Mouse (Mus musculus) intestine, postnatal 0 days (tissue): ENCODE data around the gene Entr1. TPM values are rescaled to one million over a fixed set of nuclear protein-coding genes. Genes with fewer than 3 reads are reported as not detected.
"Not testable (repeated sequence)": the region's sequence is repeated elsewhere in the genome, so short reads cannot be mapped to it uniquely, and the experiment has no call there.

Source experiments
- ATAC-seq: fragments of 200-750 bp; cut with Nextera tagmentation; 2 replicates; pipeline ENCODE4 v1.8.0; 2017; ENCODE audit warnings: mild to moderate bottlenecking, moderate TSS enrichment, moderate library complexity
- H3K27ac ChIP-seq: fragments of 300-500 bp; sonication (generic); 2 replicates; pipeline ENCODE4 v1.5.1; 2014; ENCODE audit warnings: mild to moderate bottlenecking, low read depth, low read length, moderate library complexity
- H3K27me3 ChIP-seq: fragments of 300-500 bp; sonication (generic); replicated peaks from 2 replicates; pipeline ENCODE4 v1.6.1; 2014; ENCODE audit warnings: low read length, mixed read lengths; ENCODE audit not compliant: control insufficient read depth, insufficient read depth
- H3K36me3 ChIP-seq: fragments of 300-500 bp; sonication (generic); 2 replicates; pipeline ENCODE4 v1.6.1; 2014; ENCODE audit warnings: mild to moderate bottlenecking, moderate library complexity; ENCODE audit not compliant: control insufficient read depth, insufficient read depth
- H3K4me1 ChIP-seq: fragments of 300-500 bp; sonication (generic); replicated peaks from 2 replicates; pipeline ENCODE4 v1.6.1; 2014; ENCODE audit warnings: antibody characterized with exemption, low read length, mixed read lengths; ENCODE audit not compliant: control insufficient read depth, insufficient read depth
- H3K4me2 ChIP-seq: fragments of 300-500 bp; sonication (generic); replicated peaks from 2 replicates; pipeline ENCODE4 v1.6.1; 2014; ENCODE audit warnings: low read depth, mild to moderate bottlenecking, moderate library complexity
- H3K4me3 ChIP-seq: fragments of 300-500 bp; sonication (generic); 2 replicates; pipeline ENCODE4 v1.5.1; 2014; ENCODE audit warnings: low read depth, low read length
- H3K9ac ChIP-seq: fragments of 300-500 bp; sonication (generic); 2 replicates; pipeline ENCODE4 v1.6.1; 2014; ENCODE audit warnings: mild to moderate bottlenecking, low read depth, low read length
- H3K9me3 ChIP-seq: fragments of 300-500 bp; sonication (generic); 2 replicates; pipeline ENCODE4 v1.6.1; 2016; ENCODE audit warnings: mixed run types; ENCODE audit not compliant: control insufficient read depth
- CTCF ChIP-seq: sonication (generic); IDR thresholded peaks from 2 replicates; pipeline ENCODE4 v1.5.1; 2016; ENCODE audit warnings: low read depth, mild to moderate bottlenecking, control low read depth, antibody characterized with exemption, moderate library complexity
- WGBS: fragments of 180-500 bp; shearing (Covaris S2); extraction: QIAGEN DNeasy Blood & Tissue Kit; methylation state at CpG from one replicate; pipeline ENCODE4 v1.1.7; 2014; 5-methylcytosine and 5-hydroxymethylcytosine counted together
- polyA plus RNA-seq: library from polyadenylated mRNA; unstranded; fragments of >200 nt; fragmentation: Nextera tagmentation; extraction: Ambion mirVana; gene quantifications from 2 replicates; pipeline ENCODE4 v1.2.1, GENCODE M21; 2015

The Entr1 gene
- polyA plus RNA-seq, 1 experiment from 2014 or later: 45.6 TPM

GRCm38 (mm10) chr2:26398978-26399377, 9.9 kb upstream of the Entr1 start:
- H3K9me3 ChIP-seq: no peaks in the 10 kb centered on the region
- peaks cover 79% of the 10 kb centered on the region for H3K36me3 ChIP-seq
- H3K9ac ChIP-seq: no peak overlapping the region; the same call in 1 of the 2 replicates
- H3K4me3 ChIP-seq: no peak overlapping the region
- ATAC-seq: no peak
- no peak overlapping the region for H3K4me2 ChIP-seq
- 85% methylated on average over 8 of the region's 8 CpGs for WGBS
- H3K27ac ChIP-seq: no peak overlapping the region
- no peak for TF ChIP-seq CTCF
- H3K27me3 ChIP-seq: no peaks in the 10 kb centered on the region
- H3K4me1 ChIP-seq: no peaks in the 10 kb centered on the region

GRCm38 (mm10) chr2:26391617-26392016, 2.5 kb upstream of the Entr1 start:
- Histone ChIP-seq H3K4me1 (no peaks in the 10 kb centered on the region), H3K27me3 (no peaks in the 10 kb centered on the region), H3K9ac (no peak overlapping the region), H3K27ac (no peak overlapping the region), H3K9me3 (no peaks in the 10 kb centered on the region), H3K4me3 (no peak overlapping the region), H3K36me3 (peaks cover 66% of the 10 kb centered on the region), H3K4me2 (no peak overlapping the region)
- no peak for TF ChIP-seq CTCF
- no peak for ATAC-seq
- WGBS: 84% methylated on average over 6 of the region's 6 CpGs

- no peaks in the 10 kb centered on the region for H3K27me3 ChIP-seq
- peaks cover 66% of the 10 kb centered on the region for H3K36me3 ChIP-seq
- WGBS: 87% methylated on average over 3 of the region's 3 CpGs
- no peak overlapping the region for H3K4me2 ChIP-seq
- H3K4me1 ChIP-seq: no peaks in the 10 kb centered on the region
- no peak overlapping the region for H3K4me3 ChIP-seq
- no peak overlapping the region for H3K9ac ChIP-seq
- no peak overlapping the region for H3K27ac ChIP-seq
- no peak for TF ChIP-seq CTCF
- no peaks in the 10 kb centered on the region for H3K9me3 ChIP-seq
- ATAC-seq: no peak
These were observed 1.8 kb upstream of the Entr1 start for GRCm38 (mm10) chr2:26390954-26391353.

GRCm38 (mm10) chr2:26388682-26389153, 398 bp downstream of the Entr1 start:
- Histone ChIP-seq H3K27ac (peak overlapping the region; percentile 70; the same call in 1 of the 2 replicates), H3K9ac (peak overlapping the region; percentile 89), H3K4me2 (peak overlapping the region; percentile 94), H3K27me3 (no peaks in the 10 kb centered on the region), H3K4me1 (no peaks in the 10 kb centered on the region), H3K36me3 (peaks cover 67% of the 10 kb centered on the region), H3K9me3 (no peaks in the 10 kb centered on the region), H3K4me3 (peak overlapping the region; percentile 96)
- no peak for TF ChIP-seq CTCF
- ATAC-seq: peak; percentile 62
- under 1% methylated on average over 45 of the region's 45 CpGs for WGBS

GRCm38 (mm10) chr2:26387713-26388112, 1.4 kb downstream of the Entr1 start:
- H3K4me2 ChIP-seq: peak overlapping the region; percentile 94; the same call in 1 of the 2 replicates
- no peaks in the 10 kb centered on the region for H3K9me3 ChIP-seq
- no peak for ATAC-seq
- H3K9ac ChIP-seq: peak overlapping the region; percentile 89; the same call in 1 of the 2 replicates
- H3K36me3 ChIP-seq: peaks cover 67% of the 10 kb centered on the region
- no peaks in the 10 kb centered on the region for H3K27me3 ChIP-seq
- no peaks in the 10 kb centered on the region for H3K4me1 ChIP-seq
- H3K27ac ChIP-seq: no peak overlapping the region
- TF ChIP-seq CTCF: no peak
- WGBS: 76% methylated on average over 3 of the region's 3 CpGs
- no peak overlapping the region for H3K4me3 ChIP-seq

- Histone ChIP-seq H3K4me3 (peak overlapping the region; percentile 61), H3K4me2 (peak overlapping the region; percentile 79), H3K36me3 (peaks cover 48% of the 10 kb centered on the region), H3K9ac (0 out of 2 replicates have a peak overlapping the region, but pooled peaks have one; percentile 51)
- not testable (repeated sequence) for H3K9me3 ChIP-seq, H3K27ac ChIP-seq, H3K27me3 ChIP-seq, H3K4me1 ChIP-seq
- ATAC-seq: 0 out of 2 replicates have a peak, but pooled peaks have one; percentile 2
- 29% methylated on average over 6 of the region's 6 CpGs for WGBS
These were observed 8.2 kb downstream of the Entr1 start for GRCm38 (mm10) chr2:26380871-26381270.
